Mouse (Mus musculus): ENCODE data around the gene Pex14.
"Not testable (repeated sequence)": the region's sequence is repeated elsewhere in the genome, so short reads cannot be mapped to it uniquely, and the experiment has no call there.

- TF ChIP-seq POLR2A (IDR thresholded peaks at IDR 0.05; ENCODE audit: insufficient read length, low read depth); MYOG (IDR thresholded peaks at IDR 0.05; ENCODE audit: control insufficient read depth in 1 of 3, insufficient read depth in 1 of 3, insufficient read length in 2 of 3, low read depth in 2 of 3); TCF12 (IDR thresholded peaks at IDR 0.05; ENCODE audit: insufficient read depth, poor library complexity, severe bottlenecking); E2F4 (IDR thresholded peaks at IDR 0.05; ENCODE audit: insufficient read depth); USF1 (IDR thresholded peaks at IDR 0.05; ENCODE audit: low read depth); TCF3 (IDR thresholded peaks at IDR 0.05; ENCODE audit: insufficient read length, low read depth); MAX (IDR thresholded peaks at IDR 0.05; ENCODE audit: low read depth): not testable (repeated sequence)
Observed at GRCm38 (mm10) chr4:149100449-149100848, 773 bp upstream of the Pex14 start.
